Mouse (Mus musculus) heart, embryonic 11.5 days (tissue): ENCODE measurements around the gene Zbtb20. TPM values are rescaled to one million over a fixed set of nuclear protein-coding genes. Genes with fewer than 3 reads are reported as not detected.

Experiments
- ATAC-seq: fragments of 200-750 bp; cut with Nextera tagmentation; replicated peaks from 2 replicates; pipeline ENCODE4 v1.8.0; 2017; ENCODE audit warnings: moderate library complexity; ENCODE audit not compliant: insufficient number of reproducible peaks, low FRiP score, low TSS enrichment
- H3K27ac ChIP-seq: fragments of 300-500 bp; sonication (generic); 2 replicates; pipeline ENCODE4 v1.5.1; 2014; ENCODE audit warnings: mild to moderate bottlenecking, low read depth, low read length
- H3K27me3 ChIP-seq: fragments of 300-500 bp; sonication (generic); 2 replicates; pipeline ENCODE4 v1.6.1; 2014; ENCODE audit warnings: mild to moderate bottlenecking, low read length, mixed read lengths; ENCODE audit not compliant: control insufficient read depth, insufficient read depth
- H3K36me3 ChIP-seq: fragments of 300-500 bp; sonication (generic); 2 replicates; pipeline ENCODE4 v1.6.1; 2014; ENCODE audit warnings: mild to moderate bottlenecking, low read length, moderate library complexity, mixed read lengths; ENCODE audit not compliant: control insufficient read depth, insufficient read depth
- H3K4me1 ChIP-seq: fragments of 300-500 bp; sonication (generic); 2 replicates; pipeline ENCODE4 v1.6.1; 2014; ENCODE audit warnings: low read length; ENCODE audit not compliant: control insufficient read depth, insufficient read depth
- H3K4me2 ChIP-seq: fragments of 300-500 bp; sonication (generic); 2 replicates; pipeline ENCODE4 v1.6.1; 2014; ENCODE audit warnings: mild to moderate bottlenecking, moderate library complexity
- H3K4me3 ChIP-seq: fragments of 300-500 bp; sonication (generic); 2 replicates; pipeline ENCODE4 v1.5.1; 2014; ENCODE audit warnings: low read depth, low read length
- H3K9ac ChIP-seq: fragments of 300-500 bp; sonication (generic); 2 replicates; pipeline ENCODE4 v1.6.1; 2014; ENCODE audit warnings: mild to moderate bottlenecking, low read depth, low read length, moderate library complexity
- H3K9me3 ChIP-seq: fragments of 300-500 bp; sonication (generic); replicated peaks from 2 replicates; pipeline ENCODE4 v1.6.1; 2016; ENCODE audit warnings: low read length; ENCODE audit not compliant: control insufficient read depth
- WGBS: fragments of 180-500 bp; shearing (Covaris S2); extraction: QIAGEN DNeasy Blood & Tissue Kit; methylation state at CpG from one replicate; pipeline ENCODE4 v1.1.7; 2014; ENCODE audit not compliant: insufficient replicate concordance; 5-methylcytosine and 5-hydroxymethylcytosine counted together
- polyA plus RNA-seq: library from polyadenylated mRNA; unstranded; fragments of >200 nt; fragmentation: Nextera tagmentation; extraction: Ambion mirVana; gene quantifications from 2 replicates; pipeline ENCODE4 v1.2.1, GENCODE M21; 2014

Zbtb20 gene
- polyA plus RNA-seq, 1 experiment from 2014 or later = 39.0 TPM

GRCm38 (mm10) chr16:43574006-43574764 lies 698.5 kb downstream of the Zbtb20 start:
- H3K27me3 ChIP-seq = no peaks in the 10 kb centered on the region
- H3K9me3 ChIP-seq = no peaks in the 10 kb centered on the region
- peak overlapping the region; percentile 83 for H3K27ac ChIP-seq
- H3K4me2 ChIP-seq = no peak overlapping the region
- peaks cover 49% of the 10 kb centered on the region for H3K4me1 ChIP-seq
- no peak overlapping the region for H3K4me3 ChIP-seq
- ATAC-seq = no peak
- 44% methylated on average over 7 of the region's 7 CpGs for WGBS
- peak overlapping the region; percentile 48; the same call in 1 of the 2 replicates for H3K9ac ChIP-seq
- no peaks in the 10 kb centered on the region for H3K36me3 ChIP-seq

- Histone ChIP-seq H3K27me3 (no peaks in the 10 kb centered on the region), H3K9me3 (no peaks in the 10 kb centered on the region), H3K27ac (peak overlapping the region; percentile 83), H3K4me2 (peak overlapping the region; percentile 43), H3K36me3 (no peaks in the 10 kb centered on the region), H3K9ac (no peak overlapping the region), H3K4me3 (no peak overlapping the region), H3K4me1 (peaks cover 53% of the 10 kb centered on the region)
- WGBS = 22% methylated on average over 4 of the region's 4 CpGs
- ATAC-seq = peak; percentile 19; the same call in 1 of the 2 replicates
Observed at GRCm38 (mm10) chr16:43575066-43575465, 699.4 kb downstream of the Zbtb20 start.

- peak overlapping the region; percentile 83 for H3K27ac ChIP-seq
- H3K4me2 ChIP-seq = peak overlapping the region; percentile 43
- no peaks in the 10 kb centered on the region for H3K27me3 ChIP-seq
- WGBS = 3% methylated on average over 9 of the region's 9 CpGs
- 0 out of 2 replicates have a peak overlapping the region, but pooled peaks have one; percentile 54 for H3K9ac ChIP-seq
- H3K36me3 ChIP-seq = no peaks in the 10 kb centered on the region
- no peak overlapping the region for H3K4me3 ChIP-seq
- H3K9me3 ChIP-seq = no peaks in the 10 kb centered on the region
- H3K4me1 ChIP-seq = peaks cover 57% of the 10 kb centered on the region
- ATAC-seq = peak; percentile 40; the same call in 1 of the 2 replicates
Observed at GRCm38 (mm10) chr16:43575507-43575906, 699.8 kb downstream of the Zbtb20 start.

GRCm38 (mm10) chr16:43577399-43577798 lies 701.7 kb downstream of the Zbtb20 start:
- Histone ChIP-seq H3K4me1 (peaks cover 65% of the 10 kb centered on the region), H3K9me3 (no peaks in the 10 kb centered on the region), H3K4me2 (peak overlapping the region; percentile 6; the same call in 1 of the 2 replicates), H3K9ac (no peak overlapping the region), H3K27me3 (no peaks in the 10 kb centered on the region), H3K27ac (peak overlapping the region; percentile 48), H3K4me3 (no peak overlapping the region), H3K36me3 (no peaks in the 10 kb centered on the region)
- ATAC-seq = no peak
- 6% methylated on average over 10 of the region's 10 CpGs for WGBS

- Histone ChIP-seq H3K4me2 (no peak overlapping the region), H3K27me3 (no peaks in the 10 kb centered on the region), H3K4me3 (no peak overlapping the region), H3K36me3 (no peaks in the 10 kb centered on the region), H3K4me1 (peaks cover 64% of the 10 kb centered on the region), H3K9me3 (no peaks in the 10 kb centered on the region), H3K27ac (peak overlapping the region; percentile 48; the same call in 1 of the 2 replicates), H3K9ac (no peak overlapping the region)
- no peak for ATAC-seq
- WGBS = 26% methylated on average over 5 of the region's 5 CpGs
Observed at GRCm38 (mm10) chr16:43578351-43578750, 702.7 kb downstream of the Zbtb20 start.

GRCm38 (mm10) chr16:43579111-43579510 lies 703.4 kb downstream of the Zbtb20 start:
- Histone ChIP-seq H3K4me3 (no peak overlapping the region), H3K9ac (no peak overlapping the region), H3K36me3 (no peaks in the 10 kb centered on the region), H3K9me3 (no peaks in the 10 kb centered on the region), H3K4me2 (no peak overlapping the region), H3K27me3 (no peaks in the 10 kb centered on the region), H3K27ac (peak overlapping the region; percentile 51), H3K4me1 (peaks cover 71% of the 10 kb centered on the region)
- ATAC-seq = no peak
- WGBS = 68% methylated on average over 4 of the region's 4 CpGs

GRCm38 (mm10) chr16:43580321-43580822 lies 704.7 kb downstream of the Zbtb20 start:
- no peak overlapping the region for H3K4me3 ChIP-seq
- H3K27ac ChIP-seq = no peak overlapping the region
- H3K36me3 ChIP-seq = no peaks in the 10 kb centered on the region
- no peak for ATAC-seq
- H3K9me3 ChIP-seq = no peaks in the 10 kb centered on the region
- no peaks in the 10 kb centered on the region for H3K27me3 ChIP-seq
- H3K4me1 ChIP-seq = peaks cover 60% of the 10 kb centered on the region
- WGBS = 81% methylated on average over 6 of the region's 6 CpGs
- no peak overlapping the region for H3K9ac ChIP-seq
- no peak overlapping the region for H3K4me2 ChIP-seq

GRCm38 (mm10) chr16:43581551-43581950 lies 705.9 kb downstream of the Zbtb20 start:
- 84% methylated on average over 4 of the region's 4 CpGs for WGBS
- no peak overlapping the region for H3K4me2 ChIP-seq
- no peak for ATAC-seq
- no peak overlapping the region for H3K9ac ChIP-seq
- peaks cover 54% of the 10 kb centered on the region for H3K4me1 ChIP-seq
- no peaks in the 10 kb centered on the region for H3K9me3 ChIP-seq
- no peak overlapping the region for H3K27ac ChIP-seq
- no peaks in the 10 kb centered on the region for H3K27me3 ChIP-seq
- no peaks in the 10 kb centered on the region for H3K36me3 ChIP-seq
- H3K4me3 ChIP-seq = no peak overlapping the region
